Mouse (Mus musculus) left cerebral cortex, adult 2 months (tissue): ENCODE results near the gene Casc3. TPM values are rescaled to one million over a fixed set of nuclear protein-coding genes. Genes with fewer than 3 reads are reported as not detected.

Source experiments
- DNase-seq, 2 experiments: peaks; one replicate each; pipeline ENCODE4 v3.0.0; 2021 to 2022; ENCODE audit warnings: low spot score in 2 of 2, mixed read lengths in 1 of 2; ENCODE audit errors: extremely low spot score in 1 of 2
- H3K27ac ChIP-seq: fragments of 200-600 bp; 2 replicates; pipeline ENCODE4 v1.8.1; 2022
- H3K4me3 ChIP-seq: fragments of 200-600 bp; 2 replicates; pipeline ENCODE4 v1.8.1; 2022
- CTCF ChIP-seq: fragments of 200-600 bp; IDR thresholded peaks from 2 replicates; pipeline ENCODE4 v1.8.1; 2022; ENCODE audit warnings: antibody characterized with exemption, mild to moderate bottlenecking, moderate library complexity
- intact Hi-C: fragments of 180-260 bp; cut with DNase I; formaldehyde crosslinking; loops from one replicate; pipeline ENCODE4 v1.15.1; 2025
- total RNA-seq, 2 experiments: library from RNA; stranded (reverse); gene quantifications; 2 replicates each; pipeline ENCODE4 v1.2.3; 2021

Gene Casc3
- total RNA-seq, 2 experiments from 2014 or later, result 53.0 to 57.6 TPM

GRCm38 (mm10) chr11:98839402-98839801 lies 34.7 kb downstream of the Casc3 start:
- Histone ChIP-seq H3K27ac (no peak overlapping the region), H3K4me3 (peak overlapping the region; percentile 88)
- DNase-seq, result no peak
- intact Hi-C loops, result loop anchor here (5.0 kb wide), 1 partner anchor 42 kb away; the partner anchor contains the start of gene Msl1
- no peak for TF ChIP-seq CTCF

- no peak for TF ChIP-seq CTCF
- intact Hi-C loops, result loop anchor here (5.0 kb wide), 1 partner anchor 43 kb away; the partner anchor contains the start of gene Msl1
- Histone ChIP-seq H3K4me3 (no peak overlapping the region), H3K27ac (no peak overlapping the region)
- DNase-seq, result no peak
Measured at GRCm38 (mm10) chr11:98839897-98840296, 35.2 kb downstream of the Casc3 start.

- Histone ChIP-seq H3K4me3 (no peak overlapping the region), H3K27ac (no peak overlapping the region)
- intact Hi-C loops, result no loop called here
- DNase-seq, result no peak
- TF ChIP-seq CTCF, result peak; percentile 28
Measured at GRCm38 (mm10) chr11:98846016-98846415, 41.3 kb downstream of the Casc3 start.

GRCm38 (mm10) chr11:98846865-98847604 lies 42.3 kb downstream of the Casc3 start:
- Histone ChIP-seq H3K27ac (no peak overlapping the region), H3K4me3 (no peak overlapping the region)
- TF ChIP-seq CTCF, result no peak
- DNase-seq, result no peak
- intact Hi-C loops, result no loop called here

- no peak for TF ChIP-seq CTCF
- DNase-seq, result no peak
- Histone ChIP-seq H3K4me3 (no peak overlapping the region), H3K27ac (no peak overlapping the region)
- intact Hi-C loops, result no loop called here
Measured at GRCm38 (mm10) chr11:98849196-98849894, 44.6 kb downstream of the Casc3 start.

- H3K4me3 ChIP-seq, result no peak overlapping the region
- peak overlapping the region; percentile 36 for H3K27ac ChIP-seq
- intact Hi-C loops, result no loop called here
- no peak for DNase-seq
- TF ChIP-seq CTCF, result no peak
Measured at GRCm38 (mm10) chr11:98850100-98851093, 45.7 kb downstream of the Casc3 start.

GRCm38 (mm10) chr11:98854116-98854515 lies 49.4 kb downstream of the Casc3 start:
- no peak for DNase-seq
- no peak overlapping the region for H3K27ac ChIP-seq
- H3K4me3 ChIP-seq, result no peak overlapping the region
- no peak; the same call in 1 of the 2 replicates for TF ChIP-seq CTCF
- intact Hi-C loops, result no loop called here

- intact Hi-C loops, result loop anchor here (5.0 kb wide), 1 partner anchor 298 kb away; no protein-coding TSS in a partner anchor
- no peak for TF ChIP-seq CTCF
- no peak overlapping the region for H3K27ac ChIP-seq
- no peak for DNase-seq
- H3K4me3 ChIP-seq, result no peak overlapping the region
Measured at GRCm38 (mm10) chr11:98854659-98855058, 50.0 kb downstream of the Casc3 start.

GRCm38 (mm10) chr11:98858759-98859731 lies 54.3 kb downstream of the Casc3 start:
- TF ChIP-seq CTCF, result peak; percentile 82
- no peak overlapping the region for H3K4me3 ChIP-seq
- intact Hi-C loops, result loop anchor here (1.0 to 5.0 kb wide), 2 partner anchors 50 to 293 kb away; no protein-coding TSS in a partner anchor
- no peak overlapping the region for H3K27ac ChIP-seq
- peak; percentile 81 to 91 for DNase-seq

GRCm38 (mm10) chr11:98863028-98863750 lies 58.5 kb downstream of the Casc3 start, which contains the start of gene Wipf2:
Wipf2 (plus strand) TSS chr11:98863638.
- peak within 1 kb of the TSS; percentile 53 for H3K4me3 ChIP-seq
- peak; percentile 73 for TF ChIP-seq CTCF
- DNase-seq, result peak; percentile 96
- intact Hi-C loops, result loop anchor here (5.0 kb wide), 1 partner anchor 104 kb away; no protein-coding TSS in a partner anchor
- H3K27ac ChIP-seq, result peak within 1 kb of the TSS; percentile 90
